Mouse (Mus musculus): ENCODE data around the gene Nrip2.

Gene Nrip2

GRCm38 (mm10) chr6:128437731-128438316, 38.7 kb downstream of the Nrip2 start:
- peak; percentile 77 for DNase-seq (ENCODE audit: low spot score)

DNA sequence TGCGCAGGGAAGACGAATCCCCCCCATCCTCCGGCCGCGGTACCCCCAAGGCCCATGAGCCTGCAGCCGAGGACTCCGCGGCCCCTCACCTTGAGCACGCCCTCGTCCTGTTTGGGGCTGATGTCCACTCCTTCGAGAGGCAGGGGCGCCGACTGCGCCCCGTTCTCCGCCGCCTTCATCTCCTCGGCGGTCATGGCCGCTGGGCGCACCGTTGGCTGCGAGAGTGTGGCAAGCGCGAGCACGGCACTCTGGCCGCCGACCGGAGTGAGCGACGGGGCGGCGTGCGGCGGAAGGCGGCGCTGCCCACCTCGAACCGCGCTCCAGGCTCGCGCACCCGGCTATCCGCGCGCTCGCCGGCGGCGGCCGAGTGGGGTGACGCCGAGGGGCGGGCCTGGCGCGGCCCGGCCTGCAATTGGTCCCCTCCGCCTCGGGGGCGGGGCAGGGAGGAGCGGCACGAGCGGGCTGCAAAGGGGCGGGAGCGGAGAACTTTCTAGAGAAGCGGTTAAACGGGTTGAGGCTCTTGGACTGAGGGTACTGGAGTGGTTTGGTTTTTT, 39.3 kb downstream of the Nrip2 start, which contains the start of gene Fkbp4:
Gene Fkbp4, minus strand, starts transcription at position 361 of the 554 bp plus-strand sequence.
- peak; percentile 97 for DNase-seq (ENCODE audit: low spot score)

GRCm38 (mm10) chr6:128438871-128439341, 39.8 kb downstream of the Nrip2 start:
- no peak for DNase-seq (ENCODE audit: low spot score)

DNA sequence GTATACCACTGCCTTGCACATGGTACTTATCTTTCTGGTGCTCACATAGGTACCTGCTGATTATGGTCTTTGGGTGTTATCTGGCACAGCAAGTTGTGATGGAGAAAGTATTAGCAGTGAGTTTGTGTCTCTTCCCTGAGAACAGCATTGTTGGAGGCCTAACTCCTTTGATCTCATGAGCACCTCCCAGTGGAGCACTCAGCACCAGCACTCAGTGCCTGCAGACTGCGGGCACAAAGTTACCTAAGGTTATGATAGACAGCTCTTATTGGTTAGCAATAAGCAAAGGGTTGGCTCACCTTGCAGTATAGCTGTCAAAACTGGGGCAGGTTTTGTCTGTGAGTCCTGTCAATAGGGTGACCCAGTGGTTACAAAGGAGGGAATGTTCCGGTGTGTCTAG, 41.1 kb downstream of the Nrip2 start:
- DNase-seq (ENCODE audit: low spot score), result no peak

GRCm38 (mm10) chr6:128445761-128446535, 46.9 kb downstream of the Nrip2 start:
- no peak for DNase-seq (ENCODE audit: low spot score)

GRCm38 (mm10) chr6:128447063-128447462, 48.0 kb downstream of the Nrip2 start:
- no peak for DNase-seq (ENCODE audit: low spot score)

- DNase-seq (ENCODE audit: low spot score), result no peak
Observed at GRCm38 (mm10) chr6:128455835-128456605, 56.9 kb downstream of the Nrip2 start.

GRCm38 (mm10) chr6:128457186-128457585, 58.1 kb downstream of the Nrip2 start:
- no peak for DNase-seq (ENCODE audit: low spot score)

- DNase-seq (ENCODE audit: low spot score), result no peak
Observed at GRCm38 (mm10) chr6:128460321-128460720, 61.2 kb downstream of the Nrip2 start.

DNA sequence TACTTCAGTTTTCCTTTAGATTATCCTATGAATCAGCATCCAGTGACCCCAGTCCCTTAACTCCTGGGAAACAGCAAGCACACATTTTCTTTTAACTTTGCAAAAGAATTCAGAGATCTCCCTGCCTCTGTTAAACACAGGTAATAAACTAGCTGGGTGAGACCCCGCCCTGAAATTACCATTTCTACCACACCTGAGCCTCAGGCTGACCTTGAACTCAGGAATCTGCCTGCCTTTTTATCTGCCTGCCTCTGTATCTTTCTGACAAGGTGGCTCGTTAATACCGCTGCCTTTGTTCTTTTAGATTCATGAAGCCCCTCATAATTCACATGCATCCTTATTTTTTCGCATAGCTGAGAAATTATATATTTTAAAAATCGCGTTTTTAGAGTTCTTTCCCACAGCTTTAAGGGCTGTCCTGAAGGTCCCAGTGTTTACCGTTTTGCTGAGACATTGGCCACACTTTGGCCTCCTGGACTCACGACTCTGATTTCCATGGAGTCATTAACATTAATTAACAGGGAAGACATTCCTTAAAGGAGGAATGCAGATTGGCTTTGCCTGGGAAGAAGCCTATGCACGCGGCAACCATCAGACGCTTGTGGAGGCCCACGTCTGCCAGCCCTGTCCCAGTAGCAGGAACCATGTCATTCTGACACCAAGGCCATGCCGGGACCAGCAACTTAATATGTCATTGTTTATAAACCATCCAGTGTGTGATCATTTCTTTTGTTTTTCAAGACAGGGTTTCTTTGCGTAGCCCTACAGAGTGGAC, 61.8 kb downstream of the Nrip2 start:
- DNase-seq (ENCODE audit: low spot score), result no peak

DNA sequence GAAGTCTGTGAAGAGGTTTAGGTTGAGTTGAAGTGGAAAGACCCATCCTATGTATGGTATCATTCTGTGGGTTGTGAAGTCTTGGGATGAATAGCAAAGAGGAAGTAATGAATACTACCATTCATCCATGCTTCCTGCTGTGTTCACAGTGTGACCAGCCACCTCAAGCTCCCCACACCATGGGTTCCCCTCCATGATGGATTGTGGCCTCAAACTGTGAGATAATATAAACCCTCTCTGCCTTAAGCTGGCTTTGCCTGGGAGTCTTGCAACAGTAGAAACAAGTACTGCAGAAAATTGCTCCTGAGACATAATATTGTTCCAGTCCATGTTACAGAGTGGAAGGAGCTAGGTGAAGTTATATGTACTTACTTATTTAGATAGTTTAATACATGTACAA, 62.5 kb downstream of the Nrip2 start:
- DNase-seq (ENCODE audit: low spot score), result peak; percentile 12

DNA sequence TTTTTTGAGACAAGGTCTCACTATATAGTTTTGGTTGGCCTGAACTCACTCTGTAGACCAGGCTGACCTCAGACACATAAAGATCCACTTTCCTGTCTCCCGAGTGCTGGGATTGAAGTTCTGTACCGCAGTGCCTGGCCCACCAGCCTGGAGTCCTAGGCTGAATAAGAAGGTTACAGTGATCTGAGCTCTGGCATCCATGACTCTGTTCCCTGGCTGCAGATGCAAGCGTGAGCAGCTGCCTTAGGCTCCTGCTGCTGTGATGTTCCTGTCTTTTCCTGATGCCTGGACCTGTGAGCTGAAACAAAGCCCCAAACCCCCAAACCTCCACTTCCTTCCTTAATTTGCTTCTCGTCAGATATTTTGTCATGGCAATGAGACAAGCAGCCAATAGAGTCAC, 65.9 kb downstream of the Nrip2 start:
- DNase-seq (ENCODE audit: low spot score), result no peak

Data from testis, postnatal 10 days (tissue).